Mouse (Mus musculus) liver, embryonic 12.5 days (tissue): ENCODE measurements at regions not wholly inside any gene's neighbourhood (a gene's known extent, or its start where the extent isn't known, plus 50 kb on each side); places are given as distances from the start of the nearest gene placed in this dataset.

Source experiments
- ATAC-seq: fragments of 200-750 bp; cut with Nextera tagmentation; 2 replicates; pipeline ENCODE4 v1.8.0; 2017; ENCODE audit warnings: moderate number of reproducible peaks, mild to moderate bottlenecking, moderate library complexity
- H3K27ac ChIP-seq: fragments of 300-500 bp; sonication (generic); 2 replicates; pipeline ENCODE4 v1.5.1; 2016; ENCODE audit warnings: mild to moderate bottlenecking
- H3K27me3 ChIP-seq: fragments of 300-500 bp; sonication (generic); replicated peaks from 2 replicates; pipeline ENCODE4 v1.6.1; 2016; ENCODE audit warnings: mild to moderate bottlenecking, moderate library complexity
- H3K36me3 ChIP-seq: fragments of 300-500 bp; sonication (generic); 2 replicates; pipeline ENCODE4 v1.6.1; 2016; ENCODE audit warnings: mild to moderate bottlenecking, moderate library complexity
- H3K4me1 ChIP-seq: fragments of 300-500 bp; sonication (generic); 2 replicates; pipeline ENCODE4 v1.6.1; 2016
- H3K4me2 ChIP-seq: fragments of 300-500 bp; sonication (generic); 2 replicates; pipeline ENCODE4 v1.6.1; 2016; ENCODE audit warnings: mild to moderate bottlenecking, moderate library complexity
- H3K4me3 ChIP-seq: fragments of 300-500 bp; sonication (generic); 2 replicates; pipeline ENCODE4 v1.5.1; 2016; ENCODE audit warnings: mild to moderate bottlenecking, moderate library complexity
- H3K9ac ChIP-seq: fragments of 300-500 bp; sonication (generic); 2 replicates; pipeline ENCODE4 v1.6.1; 2016; ENCODE audit warnings: mild to moderate bottlenecking, moderate library complexity
- H3K9me3 ChIP-seq: fragments of 300-500 bp; sonication (generic); replicated peaks from 2 replicates; pipeline ENCODE4 v1.6.1; 2016; ENCODE audit warnings: mild to moderate bottlenecking, moderate library complexity
- WGBS: fragments of 180-500 bp; shearing (Covaris S2); methylation state at CpG from one replicate; pipeline ENCODE4 v1.1.7; 2016; ENCODE audit not compliant: insufficient replicate concordance; 5-methylcytosine and 5-hydroxymethylcytosine counted together

DNA sequence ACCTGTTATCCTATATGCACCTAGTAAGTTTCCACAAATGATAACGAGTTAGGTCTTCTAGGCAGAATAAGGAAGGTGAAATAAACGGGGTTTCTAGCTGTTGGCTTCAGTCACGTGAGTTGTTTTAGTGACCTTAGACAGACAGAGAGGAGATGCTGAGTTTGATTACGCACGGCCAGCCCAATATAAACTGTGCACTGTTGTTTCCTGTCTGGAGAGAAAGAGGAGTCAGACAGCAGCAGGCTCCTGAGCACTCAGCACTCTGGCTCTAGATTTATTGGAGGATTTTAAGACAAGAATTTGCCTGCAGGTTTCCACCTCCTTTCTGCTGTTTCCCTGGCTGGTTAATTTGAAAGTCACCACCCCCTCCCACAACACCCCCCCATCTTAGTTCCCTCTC is 570.4 kb upstream of the Nox3 start:
- Histone ChIP-seq H3K4me3 (no peak overlapping the region), H3K27ac (no peak overlapping the region), H3K36me3 (no peaks in the 10 kb centered on the region), H3K9me3 (no peaks in the 10 kb centered on the region), H3K4me2 (no peak overlapping the region), H3K4me1 (no peaks in the 10 kb centered on the region; the same call in 1 of the 2 replicates), H3K9ac (no peak overlapping the region), H3K27me3 (no peaks in the 10 kb centered on the region)
- WGBS = 30% methylated on average over 5 of the region's 5 CpGs
- ATAC-seq = no peak

GRCm38 (mm10) chr17:4268380-4268779 is 572.3 kb upstream of the Nox3 start:
- Histone ChIP-seq H3K9ac (no peak overlapping the region), H3K27ac (no peak overlapping the region), H3K9me3 (no peaks in the 10 kb centered on the region), H3K4me3 (no peak overlapping the region), H3K4me2 (no peak overlapping the region), H3K4me1 (no peaks in the 10 kb centered on the region; the same call in 1 of the 2 replicates), H3K36me3 (no peaks in the 10 kb centered on the region), H3K27me3 (no peaks in the 10 kb centered on the region)
- ATAC-seq = no peak
- 62% methylated on average over 5 of the region's 5 CpGs for WGBS

GRCm38 (mm10) chr17:4272456-4272855 is 576.4 kb upstream of the Nox3 start:
- Histone ChIP-seq H3K36me3 (no peaks in the 10 kb centered on the region), H3K9ac (no peak overlapping the region), H3K4me1 (no peaks in the 10 kb centered on the region), H3K27ac (no peak overlapping the region), H3K27me3 (no peaks in the 10 kb centered on the region), H3K9me3 (no peaks in the 10 kb centered on the region), H3K4me2 (no peak overlapping the region), H3K4me3 (no peak overlapping the region)
- WGBS = 70% methylated on average over 5 of the region's 5 CpGs
- ATAC-seq = no peak

DNA sequence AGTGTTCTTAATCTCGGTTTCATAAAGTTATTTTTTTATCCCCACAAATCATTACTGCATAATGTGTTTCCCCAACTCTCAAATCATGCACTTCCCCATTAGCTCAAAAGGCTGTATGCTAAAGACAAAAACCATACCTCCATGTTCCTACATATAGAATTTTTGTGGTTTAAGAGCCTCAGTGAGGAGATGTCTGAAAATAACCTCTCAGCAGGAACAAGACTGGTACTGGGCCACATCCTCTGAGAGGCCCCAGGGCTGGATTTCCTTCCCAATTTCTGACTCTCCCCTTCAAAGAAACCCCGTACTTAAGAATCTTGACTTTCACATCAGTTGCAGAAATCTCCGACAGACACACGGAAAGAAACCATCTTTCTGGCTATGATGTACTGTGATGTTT is 580.7 kb upstream of the Nox3 start:
- no peak overlapping the region for H3K9ac ChIP-seq

DNA sequence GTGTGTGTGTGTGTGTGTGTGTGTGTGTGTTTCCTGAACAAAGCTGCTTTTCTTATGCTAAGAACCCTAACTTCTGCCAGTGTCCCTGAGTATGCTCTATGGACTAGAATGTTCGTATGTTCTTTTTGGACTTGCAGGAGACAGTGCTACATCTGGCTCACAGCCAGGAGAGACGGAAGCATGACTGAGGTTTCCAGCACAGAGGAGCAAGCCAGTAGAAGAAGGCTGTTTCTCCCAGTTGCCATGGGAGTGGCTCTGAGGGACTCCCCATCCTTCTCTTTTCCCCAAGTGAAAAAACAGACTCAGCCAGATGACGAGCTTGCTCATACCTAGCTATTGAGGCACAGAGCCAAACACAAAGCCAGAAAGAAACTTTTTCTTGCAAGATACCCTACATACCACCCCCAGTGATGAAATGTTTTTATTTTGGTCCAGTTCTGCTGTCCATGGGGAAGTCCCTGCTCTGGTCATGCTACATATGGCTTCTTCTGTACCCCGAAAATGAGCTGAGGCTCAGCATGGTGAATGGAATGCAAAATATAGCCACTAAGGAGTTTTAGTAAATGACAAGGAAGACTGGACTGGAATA is 582.3 kb upstream of the Nox3 start:
- H3K9me3 ChIP-seq = no peaks in the 10 kb centered on the region
- no peaks in the 10 kb centered on the region for H3K36me3 ChIP-seq
- H3K9ac ChIP-seq = no peak overlapping the region
- no peak overlapping the region for H3K4me2 ChIP-seq
- 60% methylated on average over 4 of the region's 4 CpGs for WGBS
- no peak for ATAC-seq
- H3K27ac ChIP-seq = no peak overlapping the region
- H3K4me3 ChIP-seq = no peak overlapping the region
- H3K27me3 ChIP-seq = no peaks in the 10 kb centered on the region
- H3K4me1 ChIP-seq = no peaks in the 10 kb centered on the region

More for the DNA sequence above, 580.7 kb upstream of the Nox3 start:
- no peaks in the 10 kb centered on the region for H3K9me3 ChIP-seq
- H3K4me3 ChIP-seq = no peak overlapping the region
- ATAC-seq = no peak
- no peaks in the 10 kb centered on the region for H3K27me3 ChIP-seq
- WGBS = 23% methylated on average over 4 of the region's 4 CpGs
- no peak overlapping the region for H3K4me2 ChIP-seq
- no peaks in the 10 kb centered on the region for H3K4me1 ChIP-seq
- no peak overlapping the region for H3K27ac ChIP-seq
- H3K36me3 ChIP-seq = no peaks in the 10 kb centered on the region

DNA sequence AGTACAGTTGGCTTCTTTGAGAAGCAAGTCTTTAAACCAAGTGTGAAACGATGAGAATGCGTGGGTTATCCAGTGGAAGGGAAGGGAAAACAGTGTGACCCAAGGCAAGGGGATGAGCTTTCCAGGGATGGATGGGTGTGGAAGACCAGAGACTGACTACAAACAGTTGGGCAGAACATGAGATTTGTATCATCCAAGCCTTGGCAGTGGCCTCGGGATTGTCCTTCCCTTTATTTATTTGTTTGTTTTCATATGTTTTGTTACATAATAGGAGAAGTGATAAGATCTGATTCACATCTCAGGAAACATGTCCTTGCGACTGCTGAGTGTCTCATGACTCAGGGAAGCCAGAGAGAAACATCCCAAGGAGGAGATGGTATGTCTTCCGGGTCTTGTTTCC is 585.4 kb upstream of the Nox3 start:
- Histone ChIP-seq H3K27me3 (no peaks in the 10 kb centered on the region), H3K9me3 (no peaks in the 10 kb centered on the region), H3K4me2 (no peak overlapping the region), H3K27ac (no peak overlapping the region), H3K4me3 (no peak overlapping the region), H3K36me3 (no peaks in the 10 kb centered on the region), H3K4me1 (no peaks in the 10 kb centered on the region), H3K9ac (no peak overlapping the region)
- ATAC-seq = no peak
- 69% methylated on average over 5 of the region's 5 CpGs for WGBS

GRCm38 (mm10) chr17:4291418-4291817 is 595.4 kb upstream of the Nox3 start:
- WGBS = 66% methylated on average over 2 of the region's 2 CpGs
- Histone ChIP-seq H3K27me3 (no peaks in the 10 kb centered on the region), H3K36me3 (no peaks in the 10 kb centered on the region), H3K9me3 (no peaks in the 10 kb centered on the region), H3K4me1 (no peaks in the 10 kb centered on the region), H3K27ac (no peak overlapping the region), H3K4me2 (no peak overlapping the region), H3K4me3 (no peak overlapping the region), H3K9ac (no peak overlapping the region)
- ATAC-seq = no peak

DNA sequence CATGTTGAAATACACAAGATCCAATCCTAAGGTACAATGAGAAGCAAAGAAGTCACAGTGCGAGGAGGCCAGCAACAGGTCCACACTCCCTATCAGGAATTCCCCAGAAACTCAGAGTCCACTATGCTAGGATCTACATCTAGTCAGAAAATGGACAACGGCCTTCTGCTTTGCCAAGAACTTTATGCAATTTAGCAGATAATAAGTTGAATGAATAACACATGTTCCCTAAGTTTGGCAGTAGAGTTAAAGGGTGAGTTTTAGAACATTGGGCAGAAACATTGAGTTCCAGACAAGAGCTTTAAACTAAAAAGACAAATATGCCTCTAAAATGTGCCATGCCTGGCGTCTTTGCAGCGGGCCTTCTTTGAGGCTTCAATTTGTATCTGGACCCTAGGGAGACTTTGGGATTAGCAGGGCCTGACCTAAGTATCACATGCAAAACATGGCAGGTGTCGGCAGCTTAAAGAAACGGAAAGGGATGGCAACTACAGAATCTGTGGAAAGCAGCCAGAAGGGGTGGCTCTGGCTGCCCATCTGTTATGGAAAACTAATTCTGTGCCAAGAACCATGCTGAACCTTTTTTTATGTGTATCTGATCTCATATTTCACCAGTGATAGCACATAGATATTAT is 600.6 kb upstream of the Nox3 start:
- WGBS = 71% methylated on average over 6 of the region's 6 CpGs
- Histone ChIP-seq H3K4me1 (no peaks in the 10 kb centered on the region), H3K9me3 (no peaks in the 10 kb centered on the region), H3K36me3 (no peaks in the 10 kb centered on the region), H3K27me3 (no peaks in the 10 kb centered on the region), H3K9ac (no peak overlapping the region), H3K4me2 (no peak overlapping the region), H3K27ac (no peak overlapping the region), H3K4me3 (no peak overlapping the region)
- no peak for ATAC-seq

DNA sequence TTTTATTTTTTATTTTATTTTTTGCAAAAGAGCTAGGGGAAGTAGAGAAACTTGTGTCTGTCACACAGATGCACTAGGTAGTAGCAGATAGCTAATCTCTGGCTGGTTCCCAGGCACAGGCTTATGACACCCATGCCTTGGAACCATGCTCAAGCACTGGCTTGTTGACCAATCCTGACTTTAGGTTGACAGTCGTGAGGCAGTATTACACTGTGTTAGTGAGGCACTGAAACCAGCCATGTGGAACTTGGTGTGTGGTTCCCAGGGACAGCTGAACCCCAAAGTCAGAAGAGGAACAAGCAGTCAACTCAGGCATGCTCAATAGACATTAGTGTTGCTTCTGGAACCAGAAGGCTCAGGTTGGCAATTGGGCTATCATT is 601.1 kb upstream of the Nox3 start:
- ATAC-seq = no peak
- Histone ChIP-seq H3K4me2 (no peak overlapping the region), H3K27me3 (no peaks in the 10 kb centered on the region), H3K9ac (no peak overlapping the region), H3K4me1 (no peaks in the 10 kb centered on the region), H3K4me3 (no peak overlapping the region), H3K36me3 (no peaks in the 10 kb centered on the region), H3K9me3 (no peaks in the 10 kb centered on the region), H3K27ac (no peak overlapping the region)
- WGBS = 60% methylated on average over 1 of the region's 1 CpGs

GRCm38 (mm10) chr17:4301142-4301853 is 605.2 kb upstream of the Nox3 start:
- H3K27ac ChIP-seq = no peak overlapping the region
- WGBS = 66% methylated on average over 12 of the region's 12 CpGs
- H3K27me3 ChIP-seq = no peaks in the 10 kb centered on the region
- H3K9me3 ChIP-seq = no peaks in the 10 kb centered on the region
- ATAC-seq = no peak
- H3K4me1 ChIP-seq = no peaks in the 10 kb centered on the region
- no peaks in the 10 kb centered on the region for H3K36me3 ChIP-seq
- no peak overlapping the region for H3K9ac ChIP-seq
- H3K4me3 ChIP-seq = no peak overlapping the region
- no peak overlapping the region for H3K4me2 ChIP-seq

DNA sequence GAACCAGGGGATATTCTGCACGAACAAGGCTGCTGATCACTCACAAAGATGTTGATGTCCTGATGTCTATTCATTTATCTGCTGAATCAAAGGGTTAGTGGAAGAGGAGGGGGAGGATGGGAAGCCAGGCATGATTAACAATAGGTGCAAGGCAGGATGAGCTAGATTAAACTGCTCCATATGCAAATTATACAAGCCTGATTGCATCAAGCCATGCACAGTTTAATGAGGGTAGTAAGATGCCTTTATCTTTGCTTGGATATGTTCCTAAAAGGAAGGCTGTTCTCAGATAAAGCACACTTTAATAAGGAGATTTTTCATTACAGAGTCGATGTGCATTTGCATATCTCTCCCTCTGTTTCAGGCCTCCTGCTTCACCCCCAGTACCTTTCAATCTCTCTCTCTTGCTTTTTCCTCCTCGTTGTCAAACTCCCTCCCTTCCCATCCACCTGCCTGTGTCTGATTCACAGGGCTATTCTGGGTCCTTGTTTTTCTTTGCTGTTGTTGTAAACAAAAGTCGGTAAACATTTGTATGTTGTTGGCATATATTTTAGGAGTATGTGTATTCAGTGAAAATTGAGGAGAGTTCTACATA is 615.8 kb upstream of the Nox3 start:
- Histone ChIP-seq H3K27ac (no peak overlapping the region), H3K4me3 (no peak overlapping the region), H3K4me1 (no peaks in the 10 kb centered on the region), H3K9ac (no peak overlapping the region), H3K36me3 (no peaks in the 10 kb centered on the region), H3K9me3 (no peaks in the 10 kb centered on the region), H3K4me2 (no peak overlapping the region), H3K27me3 (no peaks in the 10 kb centered on the region)
- WGBS = 40% methylated on average over 4 of the region's 4 CpGs
- no peak for ATAC-seq

- no peak for ATAC-seq
- Histone ChIP-seq H3K4me1 (no peaks in the 10 kb centered on the region), H3K36me3 (no peaks in the 10 kb centered on the region), H3K4me3 (no peak overlapping the region), H3K9ac (no peak overlapping the region), H3K27ac (no peak overlapping the region), H3K4me2 (no peak overlapping the region), H3K9me3 (no peaks in the 10 kb centered on the region), H3K27me3 (no peaks in the 10 kb centered on the region)
- WGBS = 66% methylated on average over 4 of the region's 4 CpGs
Measured at GRCm38 (mm10) chr17:4319141-4319540, 623.1 kb upstream of the Nox3 start.
